Mouse (Mus musculus) cerebellum, adult (tissue): ENCODE data around the gene Casz1.

Experiments
- ATAC-seq: cut with Nextera tagmentation; 2 replicates; pipeline ENCODE4 v1.9.2; 2017; ENCODE audit warnings: mild to moderate bottlenecking, moderate library complexity, mixed read lengths; ENCODE audit not compliant: insufficient number of reproducible peaks, low FRiP score, low TSS enrichment

Casz1 gene

GRCm38 (mm10) chr4:148804137-148804779, at the start of gene Casz1:
Gene Casz1, plus strand, starts transcription at chr4:148804429.
- ATAC-seq, result peak; percentile 40; the same call in 1 of the 2 replicates

- no peak for ATAC-seq
Measured at GRCm38 (mm10) chr4:148758863-148759262, 45.4 kb upstream of the Casz1 start.

GRCm38 (mm10) chr4:148760152-148760551, 44.1 kb upstream of the Casz1 start:
- ATAC-seq, result no peak

- ATAC-seq, result no peak
Measured at GRCm38 (mm10) chr4:148766021-148766775, 38.0 kb upstream of the Casz1 start.

- no peak for ATAC-seq
Measured at GRCm38 (mm10) chr4:148767655-148768305, 36.4 kb upstream of the Casz1 start.

GRCm38 (mm10) chr4:148768649-148769048, 35.6 kb upstream of the Casz1 start:
- no peak for ATAC-seq

- no peak for ATAC-seq
Measured at GRCm38 (mm10) chr4:148770582-148771408, 33.4 kb upstream of the Casz1 start.

GRCm38 (mm10) chr4:148771409-148771929, 32.8 kb upstream of the Casz1 start:
- ATAC-seq, result no peak

- no peak for ATAC-seq
Measured at GRCm38 (mm10) chr4:148772658-148773057, 31.6 kb upstream of the Casz1 start.

GRCm38 (mm10) chr4:148774036-148774435, 30.2 kb upstream of the Casz1 start:
- ATAC-seq, result no peak

GRCm38 (mm10) chr4:148775476-148776269, 28.6 kb upstream of the Casz1 start:
- ATAC-seq, result no peak

GRCm38 (mm10) chr4:148780097-148780621, 24.1 kb upstream of the Casz1 start:
- no peak for ATAC-seq

GRCm38 (mm10) chr4:148781516-148781915, 22.7 kb upstream of the Casz1 start:
- ATAC-seq, result no peak

- no peak for ATAC-seq
Measured at GRCm38 (mm10) chr4:148782880-148783279, 21.3 kb upstream of the Casz1 start.

GRCm38 (mm10) chr4:148783760-148784159, 20.5 kb upstream of the Casz1 start:
- no peak for ATAC-seq

GRCm38 (mm10) chr4:148785053-148785567, 19.1 kb upstream of the Casz1 start:
- no peak for ATAC-seq

- no peak for ATAC-seq
Measured at GRCm38 (mm10) chr4:148785995-148786394, 18.2 kb upstream of the Casz1 start.

- no peak for ATAC-seq
Measured at GRCm38 (mm10) chr4:148790940-148791339, 13.3 kb upstream of the Casz1 start.

- ATAC-seq, result no peak
Measured at GRCm38 (mm10) chr4:148795038-148795437, 9.2 kb upstream of the Casz1 start.
